Mouse (Mus musculus) kidney, adult 11 months (tissue): Measurements from ENCODE around the gene Eif2b4.

ENCODE experiments used
- DNase-seq: peaks from one replicate; pipeline ENCODE4 v3.0.0; 2022

Eif2b4 gene

GRCm38 (mm10) chr5:31199321-31199892 is 6.2 kb upstream of the Eif2b4 start:
- DNase-seq: peak; percentile 20

- DNase-seq: no peak
Observed at GRCm38 (mm10) chr5:31198616-31199320, 5.5 kb upstream of the Eif2b4 start.

GRCm38 (mm10) chr5:31198170-31198569 is 4.9 kb upstream of the Eif2b4 start:
- no peak for DNase-seq

- DNase-seq: no peak
Observed at GRCm38 (mm10) chr5:31197072-31197471, 3.8 kb upstream of the Eif2b4 start.

- no peak for DNase-seq
Observed at GRCm38 (mm10) chr5:31196207-31196606, 3.0 kb upstream of the Eif2b4 start.

DNA sequence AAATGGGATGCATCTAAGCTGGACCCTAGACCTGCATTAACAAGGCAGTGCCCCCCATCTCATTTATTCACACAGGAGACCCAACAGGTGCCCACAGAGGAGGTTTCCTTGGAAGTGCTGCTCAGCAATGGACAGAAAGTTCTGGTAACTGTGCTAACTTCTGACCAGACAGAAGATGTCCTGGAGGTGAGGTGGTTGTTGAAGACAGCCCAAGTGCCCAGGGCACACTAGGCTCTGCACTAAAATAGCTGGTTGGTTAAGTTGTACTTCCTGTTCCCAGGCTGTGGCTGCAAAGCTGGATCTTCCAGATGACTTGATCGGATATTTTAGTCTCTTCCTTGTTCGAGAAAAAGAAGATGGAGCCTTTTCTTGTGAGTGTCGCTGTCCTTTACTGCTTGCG is 2.4 kb upstream of the Eif2b4 start:
- no peak for DNase-seq

GRCm38 (mm10) chr5:31194486-31195485 is 1.6 kb upstream of the Eif2b4 start:
- DNase-seq: no peak

GRCm38 (mm10) chr5:31193631-31194281 is 526 bp upstream of the Eif2b4 start:
- no peak for DNase-seq

DNA sequence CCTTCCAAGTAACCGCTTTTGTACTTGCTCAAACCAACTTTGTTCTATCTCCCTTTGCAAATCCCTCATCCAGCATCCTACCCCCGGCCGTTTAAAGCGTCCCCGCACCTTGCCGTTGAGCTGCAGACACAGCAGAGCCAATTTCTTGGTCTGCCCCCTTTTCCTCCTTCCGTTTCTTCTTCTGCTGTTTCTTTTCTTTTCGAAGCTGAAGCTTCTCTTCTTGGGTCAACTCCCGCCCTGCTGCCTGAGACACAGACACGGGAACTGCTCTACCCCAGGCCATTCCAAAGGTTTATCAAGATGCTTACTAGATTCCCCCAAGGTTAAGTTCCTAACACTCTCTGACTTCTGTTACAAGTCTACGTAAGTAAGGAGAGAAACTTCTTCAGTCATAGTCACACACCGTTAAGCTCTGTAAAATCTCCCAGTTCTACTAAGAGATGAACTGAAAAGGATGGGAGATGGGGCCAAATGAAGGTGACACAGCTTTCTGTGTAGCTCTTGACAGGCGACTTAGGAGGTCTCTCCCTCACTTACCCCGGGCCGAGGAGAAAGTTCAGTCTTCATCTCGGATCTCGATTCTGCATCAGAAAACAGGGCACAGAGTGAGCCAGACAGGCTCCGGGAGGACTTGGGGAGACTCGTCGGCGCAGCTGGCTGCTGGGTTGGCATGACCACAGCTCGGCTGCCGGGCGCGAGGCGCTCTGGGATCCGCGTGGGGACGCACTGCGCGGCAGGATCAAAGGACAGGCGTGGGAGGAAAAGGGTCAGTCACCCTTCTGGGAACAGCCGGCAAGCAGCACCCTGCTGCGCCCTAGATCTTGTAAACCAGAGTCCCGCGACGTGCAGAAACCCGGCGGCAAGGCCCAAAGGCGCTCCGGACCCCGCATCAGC is 938 bp downstream of the Eif2b4 start:
- DNase-seq: no peak

GRCm38 (mm10) chr5:31190201-31190600 is 3.0 kb downstream of the Eif2b4 start:
- no peak for DNase-seq

- DNase-seq: no peak
Observed at GRCm38 (mm10) chr5:31188223-31188840, 4.9 kb downstream of the Eif2b4 start.

DNA sequence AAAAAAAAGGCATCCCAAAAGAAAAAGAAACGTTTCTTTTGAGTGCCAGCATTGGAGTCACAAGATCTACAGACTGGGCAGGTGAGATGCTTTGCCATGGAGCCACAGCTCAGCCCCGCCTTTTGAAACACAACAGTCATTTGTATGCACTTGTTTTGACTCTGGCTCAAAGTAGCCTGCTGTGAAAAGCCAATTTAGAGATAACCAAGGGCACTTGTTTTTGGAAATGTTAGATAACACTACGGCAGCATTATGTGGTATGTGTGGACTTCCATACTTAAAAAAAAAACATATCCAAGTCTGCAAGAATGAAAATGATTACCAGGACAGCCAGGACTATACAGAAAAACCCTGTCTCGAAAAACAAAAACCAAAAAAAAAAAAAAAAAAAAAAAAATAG is 9.6 kb downstream of the Eif2b4 start:
- no peak for DNase-seq

DNA sequence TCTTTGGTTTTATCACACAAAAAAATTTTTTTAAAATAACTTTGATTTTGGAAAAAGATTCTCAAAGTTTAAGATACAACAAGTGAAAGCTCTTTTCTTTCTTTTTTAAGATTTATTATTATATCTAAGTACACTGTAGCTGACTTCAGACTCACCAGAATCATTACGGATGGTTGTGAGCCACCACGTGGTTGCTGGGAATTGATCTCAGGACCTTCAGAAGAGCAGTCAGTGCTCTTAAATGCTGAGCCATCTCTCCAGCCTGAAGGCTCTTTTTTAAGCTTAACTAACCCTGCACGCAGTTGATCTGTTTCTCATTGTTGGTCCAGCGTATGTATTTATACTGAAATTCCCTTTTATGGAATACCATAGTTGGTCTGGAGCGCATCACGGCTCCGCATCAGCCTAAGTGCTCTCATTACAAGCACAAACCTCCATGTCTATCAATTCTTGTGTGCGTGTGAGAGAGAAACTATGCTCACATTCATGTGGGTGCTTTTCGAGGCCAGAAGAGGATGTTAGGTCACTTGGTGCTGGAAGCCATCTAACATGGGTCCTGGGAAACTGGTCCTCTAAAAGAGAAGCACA is 12.0 kb downstream of the Eif2b4 start:
- no peak for DNase-seq

GRCm38 (mm10) chr5:31179766-31180630 is 13.2 kb downstream of the Eif2b4 start, which contains the start of the genes Gm29609 and Gtf3c2:
TSS of gene Gm29609 (minus strand) at chr5:31179911.
TSS of gene Gtf3c2 (minus strand) at chr5:31180144.
- peak; percentile 96 for DNase-seq

GRCm38 (mm10) chr5:31179301-31179765 is 13.9 kb downstream of the Eif2b4 start:
- peak; percentile 48 for DNase-seq

- DNase-seq: no peak
Observed at GRCm38 (mm10) chr5:31168630-31169029, 24.6 kb downstream of the Eif2b4 start.

GRCm38 (mm10) chr5:31164878-31165277 is 28.4 kb downstream of the Eif2b4 start:
- no peak for DNase-seq

DNA sequence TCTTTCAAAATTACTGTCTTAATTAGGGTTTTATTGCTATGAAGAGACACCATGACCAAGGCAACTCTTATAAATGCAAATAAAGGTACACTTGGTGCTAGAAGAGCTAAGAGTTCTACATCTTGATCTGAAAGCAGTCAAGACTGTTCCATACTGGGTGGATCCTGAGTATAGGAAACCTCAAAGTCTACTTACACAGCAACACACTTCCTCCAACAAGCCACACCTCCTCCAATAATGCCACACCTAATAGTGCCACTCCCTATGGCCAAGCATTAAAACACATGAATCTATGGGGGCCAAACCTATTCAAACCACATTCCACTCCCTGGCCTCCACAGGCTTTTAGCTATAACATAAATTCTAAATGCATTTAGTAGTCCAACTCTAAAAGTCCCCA is 30.8 kb downstream of the Eif2b4 start:
- no peak for DNase-seq

DNA sequence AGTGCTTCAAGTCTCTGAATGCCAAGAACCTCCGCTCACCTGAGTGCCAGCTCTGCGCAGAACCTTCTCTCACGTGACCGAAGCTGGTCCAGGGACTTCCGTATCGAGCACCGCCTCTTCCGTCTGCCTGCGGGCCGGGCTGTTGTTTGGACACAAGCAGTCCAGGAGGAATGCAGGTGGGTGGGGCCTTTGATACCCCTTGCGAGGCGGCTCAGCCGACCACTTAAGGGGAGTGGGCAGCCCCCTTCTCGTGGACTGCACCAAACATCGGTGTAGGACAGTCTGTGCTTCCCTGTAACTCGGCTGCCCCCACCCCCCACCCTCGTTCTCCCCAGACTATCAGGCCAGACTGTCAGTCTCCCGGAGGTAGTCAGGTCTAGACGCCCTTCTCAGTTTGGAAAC is 39.1 kb downstream of the Eif2b4 start, which contains the start of gene Mpv17:
Gene Mpv17 (minus strand): TSS at position 100 of the 402 bp plus-strand sequence.
- peak; percentile 93 for DNase-seq
